Mouse (Mus musculus): Measurements from ENCODE around the gene AC124502.3. TPM values are rescaled to one million over a fixed set of nuclear protein-coding genes. Genes with fewer than 3 reads are reported as not detected.

The AC124502.3 gene
- polyA plus RNA-seq, 1 experiment: 2.2 TPM

GRCm38 (mm10) chr19:5067867-5068569 is 29.3 kb downstream of the AC124502.3 start, which contains the start of gene Cd248:
TSS of gene Cd248 (plus strand) at chr19:5068078.
- Histone ChIP-seq H3K27ac (ENCODE audit: insufficient read depth, low read depth, low read length) (no peak within 1 kb of the TSS), H3K4me3 (ENCODE audit: insufficient read depth, low read length) (no peak within 1 kb of the TSS), H3K4me1 (ENCODE audit: control insufficient read depth, insufficient read depth, low read length) (peaks cover 6% of the 10 kb centered on the region; the same call in 1 of the 2 replicates)
- no peak for TF ChIP-seq CTCF (IDR thresholded peaks at IDR 0.05; ENCODE audit: low read depth, low read length)
- TF ChIP-seq POLR2A (IDR thresholded peaks at IDR 0.05; ENCODE audit: borderline replicate concordance, low read depth, low read length): no peak

GRCm38 (mm10) chr19:5068570-5069234 is 30.0 kb downstream of the AC124502.3 start:
- Histone ChIP-seq H3K4me1 (ENCODE audit: control insufficient read depth, insufficient read depth, low read length) (peaks cover 8% of the 10 kb centered on the region; the same call in 1 of the 2 replicates), H3K4me3 (ENCODE audit: insufficient read depth, low read length) (no peak overlapping the region), H3K27ac (ENCODE audit: insufficient read depth, low read depth, low read length) (no peak overlapping the region)
- TF ChIP-seq POLR2A (IDR thresholded peaks at IDR 0.05; ENCODE audit: borderline replicate concordance, low read depth, low read length) (no peak), CTCF (IDR thresholded peaks at IDR 0.05; ENCODE audit: low read depth, low read length) (no peak)

GRCm38 (mm10) chr19:5069486-5069885 is 30.8 kb downstream of the AC124502.3 start:
- no peak for TF ChIP-seq CTCF (IDR thresholded peaks at IDR 0.05; ENCODE audit: low read depth, low read length)
- no peak for TF ChIP-seq POLR2A (IDR thresholded peaks at IDR 0.05; ENCODE audit: borderline replicate concordance, low read depth, low read length)
- Histone ChIP-seq H3K27ac (ENCODE audit: insufficient read depth, low read depth, low read length) (no peak overlapping the region), H3K4me1 (ENCODE audit: control insufficient read depth, insufficient read depth, low read length) (peaks cover 12% of the 10 kb centered on the region; the same call in 1 of the 2 replicates), H3K4me3 (ENCODE audit: insufficient read depth, low read length) (no peak overlapping the region)

DNA sequence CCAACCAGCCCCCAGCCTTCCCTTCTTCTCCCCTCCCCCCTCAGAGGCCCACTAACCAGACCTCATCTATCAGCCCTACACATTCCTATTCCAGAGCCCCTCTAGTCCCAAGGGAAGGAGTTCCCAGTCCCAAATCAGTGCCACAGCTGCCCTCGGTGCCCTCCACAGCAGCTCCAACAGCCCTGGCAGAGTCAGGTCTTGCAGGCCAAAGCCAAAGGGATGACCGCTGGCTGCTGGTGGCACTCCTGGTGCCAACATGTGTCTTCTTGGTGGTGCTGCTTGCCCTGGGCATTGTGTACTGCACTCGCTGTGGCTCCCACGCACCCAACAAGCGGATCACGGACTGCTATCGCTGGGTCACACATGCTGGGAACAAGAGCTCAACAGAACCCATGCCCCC is 31.3 kb downstream of the AC124502.3 start:
- no peak overlapping the region for H3K27ac ChIP-seq (ENCODE audit: insufficient read depth, low read depth, low read length)
- TF ChIP-seq POLR2A (IDR thresholded peaks at IDR 0.05; ENCODE audit: borderline replicate concordance, low read depth, low read length) (no peak), CTCF (IDR thresholded peaks at IDR 0.05; ENCODE audit: low read depth, low read length) (no peak)
- H3K4me1 ChIP-seq (ENCODE audit: control insufficient read depth, insufficient read depth, low read length): peaks cover 16% of the 10 kb centered on the region; the same call in 1 of the 2 replicates
- no peak overlapping the region for H3K4me3 ChIP-seq (ENCODE audit: insufficient read depth, low read length)

DNA sequence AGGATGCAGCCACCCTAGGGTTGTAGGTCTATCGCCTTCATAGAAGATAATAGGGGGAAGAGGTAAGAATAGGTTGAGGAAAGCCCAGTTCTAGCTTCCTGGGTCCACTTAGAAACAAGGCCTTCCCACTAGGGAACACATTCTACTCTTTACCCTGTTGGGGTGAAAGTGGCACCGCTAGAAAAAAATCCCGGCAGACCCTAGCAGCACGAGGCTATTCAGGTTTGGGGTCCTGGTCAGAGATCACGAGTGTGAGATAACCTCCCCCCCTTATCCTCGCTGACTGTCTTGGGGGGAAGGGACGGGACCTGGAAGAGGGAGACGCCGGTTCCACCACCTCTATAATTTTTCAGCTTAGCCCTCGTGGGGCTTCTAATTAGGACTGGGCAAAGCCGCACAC is 32.4 kb downstream of the AC124502.3 start:
- Histone ChIP-seq H3K4me3 (ENCODE audit: insufficient read depth, low read length) (no peak overlapping the region), H3K4me1 (ENCODE audit: control insufficient read depth, insufficient read depth, low read length) (peaks cover 16% of the 10 kb centered on the region; the same call in 1 of the 2 replicates), H3K27ac (ENCODE audit: insufficient read depth, low read depth, low read length) (no peak overlapping the region)
- TF ChIP-seq CTCF (IDR thresholded peaks at IDR 0.05; ENCODE audit: low read depth, low read length) (no peak), POLR2A (IDR thresholded peaks at IDR 0.05; ENCODE audit: borderline replicate concordance, low read depth, low read length) (no peak)

GRCm38 (mm10) chr19:5071545-5072369 is 33.1 kb downstream of the AC124502.3 start:
- Histone ChIP-seq H3K4me1 (ENCODE audit: control insufficient read depth, insufficient read depth, low read length) (peaks cover 16% of the 10 kb centered on the region; the same call in 1 of the 2 replicates), H3K27ac (ENCODE audit: insufficient read depth, low read depth, low read length) (no peak overlapping the region), H3K4me3 (ENCODE audit: insufficient read depth, low read length) (peak overlapping the region; percentile 64)
- no peak for TF ChIP-seq CTCF (IDR thresholded peaks at IDR 0.05; ENCODE audit: low read depth, low read length)
- no peak for TF ChIP-seq POLR2A (IDR thresholded peaks at IDR 0.05; ENCODE audit: borderline replicate concordance, low read depth, low read length)

DNA sequence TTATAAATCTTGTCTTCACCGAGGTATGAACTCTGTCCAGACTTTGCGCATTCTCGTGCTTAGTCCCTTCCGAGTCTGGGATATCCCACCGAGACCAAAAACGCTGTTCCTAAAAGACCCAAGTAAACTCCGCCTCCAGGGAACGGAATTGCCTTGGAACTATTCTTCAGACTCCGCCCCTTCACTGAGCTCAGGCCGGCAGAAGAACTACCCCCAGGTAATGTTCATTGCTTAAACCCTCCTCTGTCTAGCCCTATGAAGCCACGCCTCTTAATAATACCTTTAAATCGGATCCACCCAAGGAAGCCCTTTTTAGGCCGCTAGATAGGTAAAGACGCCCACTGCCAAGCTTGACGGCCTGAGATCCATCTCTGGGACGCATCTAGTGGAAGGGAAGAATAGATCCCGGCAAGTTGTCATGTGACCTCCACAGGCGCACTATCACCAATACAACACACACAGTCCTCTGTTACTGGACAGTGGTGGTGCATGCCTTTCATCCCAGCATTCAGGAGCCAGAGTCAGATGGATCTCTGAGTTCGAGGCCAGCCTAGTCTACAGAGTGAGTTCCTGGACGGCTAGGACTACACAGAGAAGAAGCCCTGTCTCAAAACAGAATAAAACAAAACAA is 33.8 kb downstream of the AC124502.3 start:
- Histone ChIP-seq H3K4me1 (ENCODE audit: control insufficient read depth, insufficient read depth, low read length) (peaks cover 16% of the 10 kb centered on the region; the same call in 1 of the 2 replicates), H3K4me3 (ENCODE audit: insufficient read depth, low read length) (peak overlapping the region; percentile 64), H3K27ac (ENCODE audit: insufficient read depth, low read depth, low read length) (no peak overlapping the region)
- TF ChIP-seq POLR2A (IDR thresholded peaks at IDR 0.05; ENCODE audit: borderline replicate concordance, low read depth, low read length) (no peak), CTCF (IDR thresholded peaks at IDR 0.05; ENCODE audit: low read depth, low read length) (no peak)

DNA sequence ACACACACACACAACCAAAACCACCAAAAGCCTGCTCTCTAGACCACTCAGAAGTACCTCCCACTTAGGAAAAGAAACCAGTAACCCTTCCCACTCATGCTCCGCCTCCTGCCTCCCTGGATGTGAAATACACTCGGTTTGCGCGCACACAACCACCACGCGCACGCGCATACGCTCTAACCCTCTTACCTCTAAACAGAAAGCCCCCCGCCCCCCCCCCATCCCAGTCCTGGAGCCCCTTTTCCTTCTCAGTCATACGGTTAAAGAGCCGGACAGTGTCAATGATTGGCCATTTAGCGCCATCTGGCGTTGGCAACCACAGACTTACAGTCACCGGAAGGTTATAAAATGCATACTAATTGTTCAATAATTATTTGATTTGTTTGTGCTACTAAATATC is 34.3 kb downstream of the AC124502.3 start:
- peak overlapping the region; percentile 64 for H3K4me3 ChIP-seq (ENCODE audit: insufficient read depth, low read length)
- no peak overlapping the region for H3K27ac ChIP-seq (ENCODE audit: insufficient read depth, low read depth, low read length)
- TF ChIP-seq POLR2A (IDR thresholded peaks at IDR 0.05; ENCODE audit: borderline replicate concordance, low read depth, low read length) (no peak), CTCF (IDR thresholded peaks at IDR 0.05; ENCODE audit: low read depth, low read length) (peak; percentile 64)
- H3K4me1 ChIP-seq (ENCODE audit: control insufficient read depth, insufficient read depth, low read length): peaks cover 16% of the 10 kb centered on the region; the same call in 1 of the 2 replicates

DNA sequence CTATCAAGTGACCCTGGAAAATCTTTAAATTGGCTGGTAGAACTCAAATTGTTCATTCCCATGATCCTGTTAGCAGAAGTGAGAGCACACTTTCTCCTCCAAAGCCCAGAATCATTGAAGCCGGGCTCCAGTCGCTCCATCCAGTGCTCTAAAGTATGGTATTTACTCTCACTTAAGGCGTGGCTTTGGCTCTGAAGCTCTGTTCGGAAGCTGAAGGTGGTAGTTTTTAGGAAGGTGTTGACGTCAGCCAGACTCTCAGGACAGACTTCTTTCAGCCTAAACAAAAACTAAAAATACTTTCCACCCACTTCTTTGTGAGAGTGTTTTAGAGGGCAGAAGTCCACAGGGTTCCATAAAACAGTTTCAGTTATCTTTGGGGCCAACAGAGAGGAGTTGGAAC is 34.8 kb downstream of the AC124502.3 start:
- Histone ChIP-seq H3K4me1 (ENCODE audit: control insufficient read depth, insufficient read depth, low read length) (peaks cover 16% of the 10 kb centered on the region; the same call in 1 of the 2 replicates), H3K27ac (ENCODE audit: insufficient read depth, low read depth, low read length) (no peak overlapping the region), H3K4me3 (ENCODE audit: insufficient read depth, low read length) (no peak overlapping the region)
- TF ChIP-seq POLR2A (IDR thresholded peaks at IDR 0.05; ENCODE audit: borderline replicate concordance, low read depth, low read length): no peak
- no peak for TF ChIP-seq CTCF (IDR thresholded peaks at IDR 0.05; ENCODE audit: low read depth, low read length)
